Mouse (Mus musculus): Measurements from ENCODE around the gene Fam50a.

DNA sequence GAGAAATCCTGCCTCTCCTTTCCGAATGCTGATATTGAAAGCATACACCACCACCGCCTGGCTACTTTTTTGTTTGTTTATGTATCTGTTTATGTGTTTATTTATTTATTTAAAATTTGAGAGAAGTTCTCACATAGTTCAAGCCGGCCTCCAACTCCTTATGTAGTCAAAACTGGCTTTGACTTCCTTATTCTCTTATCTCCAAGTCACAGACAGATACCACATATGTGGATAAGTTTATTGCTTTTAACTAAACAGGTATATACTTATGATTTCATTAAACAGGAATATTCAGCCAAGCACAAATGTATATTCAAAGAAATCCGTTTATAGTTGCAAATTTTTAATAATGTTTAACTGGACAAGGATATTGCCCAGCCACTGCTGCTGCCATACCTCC, 19.4 kb upstream of the Fam50a start:
- TF ChIP-seq CTCF (IDR thresholded peaks at IDR 0.05; ENCODE audit: borderline replicate concordance, extremely low read depth, insufficient read depth, insufficient read length) (no peak), POLR2A (IDR thresholded peaks at IDR 0.05; ENCODE audit: borderline replicate concordance, extremely low read depth, insufficient read depth, insufficient read length, poor library complexity, severe bottlenecking) (no peak)

Data from brain, embryonic 14.5 days (tissue).